Mouse (Mus musculus) adrenal gland, postnatal 14 days (tissue): ENCODE measurements around the gene Mtcl1. TPM values are rescaled to one million over a fixed set of nuclear protein-coding genes. Genes with fewer than 3 reads are reported as not detected.
A peak's percentile ranks its signal among the peaks of the same experiment; 100 is the strongest.

Experiments
- DNase-seq: peaks from one replicate; pipeline ENCODE4 v3.0.0; 2021; ENCODE audit warnings: mixed read lengths
- long read RNA-seq, 2 experiments: library from polyadenylated mRNA; stranded (forward); transcript quantifications; one replicate each; pipeline ENCODE4 v2.0.0; 2021
- total RNA-seq: library from RNA; stranded (reverse); gene quantifications from 2 replicates; pipeline ENCODE4 v1.2.3, GENCODE M21; 2021

Mtcl1 gene
- 13.7 and 14.3 TPM in 2 replicates for total RNA-seq
- long read RNA-seq, experiment 1, full-length matches to known transcripts: 1 of 10 reads
- long read RNA-seq, experiment 1, partial matches to known transcripts: 8 of 10 reads
- long read RNA-seq, experiment 1, other reads (novel, unspliced or antisense): 1 of 10 reads
- long read RNA-seq, experiment 2, full-length matches to known transcripts: 2 of 6 reads
- long read RNA-seq, experiment 2, partial matches to known transcripts: 3 of 6 reads
- long read RNA-seq, experiment 2, other reads (novel, unspliced or antisense): 1 of 6 reads

DNA sequence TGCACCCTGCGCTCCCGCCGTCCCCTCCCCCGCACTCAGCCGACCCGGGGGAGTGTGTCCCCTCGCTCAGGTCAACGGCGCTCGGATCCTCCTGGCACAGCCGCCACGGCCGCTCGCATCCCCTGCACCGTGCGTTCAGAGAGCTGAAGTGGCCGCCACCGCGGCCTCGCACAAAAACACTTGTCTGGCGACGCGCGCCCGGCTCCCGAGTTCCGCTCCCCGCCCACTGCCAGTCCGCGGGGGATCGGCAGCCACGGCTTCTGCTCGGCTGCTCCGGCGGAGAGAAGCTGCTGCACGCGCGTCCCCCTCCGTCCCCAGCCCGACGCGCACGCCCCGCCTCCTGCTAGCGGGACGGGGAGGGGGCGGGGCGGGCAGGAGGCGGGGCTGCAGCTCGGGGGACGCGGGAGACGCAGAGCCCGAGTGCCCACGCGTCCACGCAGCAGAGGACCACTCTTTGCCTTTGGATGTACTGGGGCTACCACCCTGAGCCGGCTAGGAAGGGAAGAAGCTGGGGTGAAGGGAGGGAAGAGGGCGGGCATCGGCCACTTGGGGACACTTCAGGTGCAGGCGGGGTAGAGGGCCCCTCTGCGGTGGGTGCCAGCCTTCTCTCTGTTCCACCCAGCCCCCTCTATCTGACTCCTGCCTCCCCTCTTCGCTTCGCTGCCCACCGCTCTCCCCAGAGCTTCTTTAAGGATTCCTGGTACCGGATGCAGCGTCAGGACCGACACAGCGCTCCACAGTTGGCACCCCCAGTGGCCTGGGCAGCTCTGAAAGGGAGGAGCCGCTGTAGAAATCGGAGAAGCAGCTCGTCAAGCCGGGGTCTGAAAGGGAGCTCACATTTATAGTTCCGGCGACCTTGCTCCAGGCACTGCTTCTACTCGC lies at the start of gene Mtcl1:
Gene Mtcl1 (minus strand): TSS at position 291 of the 882 bp plus-strand sequence.
- DNase-seq: peak; percentile 88

DNA sequence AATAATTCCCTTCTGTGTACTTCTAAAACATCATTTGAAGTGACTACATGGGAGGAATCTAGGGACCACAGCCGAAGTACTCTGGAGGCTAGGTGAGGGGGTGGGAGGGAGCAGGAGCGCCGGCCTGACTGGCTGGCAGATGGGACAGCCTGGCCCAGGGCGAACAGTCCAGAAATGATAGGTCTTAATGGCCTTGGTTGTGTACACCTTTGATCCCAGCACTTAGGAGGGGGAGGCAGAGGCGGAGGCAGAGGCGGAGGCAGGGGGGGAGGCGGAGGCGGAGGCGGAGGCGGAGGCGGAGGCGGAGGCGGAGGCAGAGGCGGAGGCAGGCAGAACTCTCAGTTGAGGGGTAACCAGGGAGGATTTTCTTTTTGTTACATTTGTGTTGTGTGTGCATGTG lies 49.0 kb upstream of the Mtcl1 start:
- DNase-seq: no peak

DNA sequence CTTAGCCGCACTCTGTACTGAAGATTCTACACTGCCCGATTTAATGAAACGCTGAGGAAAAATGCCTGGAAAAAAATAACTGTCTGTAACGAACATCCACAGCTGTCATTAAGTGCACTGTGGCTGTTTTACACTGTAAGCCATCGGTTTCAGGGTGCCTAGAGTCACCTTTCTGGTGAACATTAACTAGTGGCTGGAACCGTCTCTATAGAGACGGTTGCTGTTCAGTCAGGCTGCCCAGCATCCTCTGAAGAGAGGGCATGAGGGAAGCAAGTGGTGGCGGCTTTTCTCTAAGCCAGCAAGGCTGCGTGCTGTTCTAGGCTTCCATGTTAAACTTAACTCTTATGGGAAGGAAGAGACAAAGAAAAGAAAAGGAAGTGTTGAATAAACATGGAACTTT lies 47.0 kb upstream of the Mtcl1 start:
- DNase-seq: no peak

DNA sequence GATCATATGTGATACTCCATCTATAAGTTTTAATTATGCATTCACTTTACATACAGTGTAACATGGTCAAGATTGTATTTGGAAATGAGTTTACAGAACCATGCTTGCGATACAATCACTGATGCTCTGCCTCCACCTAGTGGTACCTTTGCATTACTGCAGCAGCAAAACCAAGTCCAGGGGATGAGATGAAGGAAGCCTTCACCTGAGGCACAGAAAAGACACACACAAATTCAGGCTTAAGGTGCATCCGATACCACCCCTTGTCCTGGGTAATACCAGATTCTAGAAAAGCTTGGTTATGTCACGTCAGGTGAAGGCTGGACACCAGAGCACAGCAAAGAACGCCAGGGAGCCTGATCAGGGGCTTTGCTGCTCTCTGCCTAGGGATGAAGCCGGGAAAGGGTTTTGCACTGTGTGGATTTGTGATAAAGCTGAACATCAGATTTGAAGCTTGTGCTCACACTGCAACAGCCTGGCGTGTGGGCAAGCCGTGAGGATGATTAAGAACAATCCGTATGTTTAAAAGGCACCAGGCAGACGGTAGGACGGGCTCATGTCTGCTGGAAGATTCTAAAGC lies 40.6 kb upstream of the Mtcl1 start:
- peak; percentile 64 for DNase-seq

DNA sequence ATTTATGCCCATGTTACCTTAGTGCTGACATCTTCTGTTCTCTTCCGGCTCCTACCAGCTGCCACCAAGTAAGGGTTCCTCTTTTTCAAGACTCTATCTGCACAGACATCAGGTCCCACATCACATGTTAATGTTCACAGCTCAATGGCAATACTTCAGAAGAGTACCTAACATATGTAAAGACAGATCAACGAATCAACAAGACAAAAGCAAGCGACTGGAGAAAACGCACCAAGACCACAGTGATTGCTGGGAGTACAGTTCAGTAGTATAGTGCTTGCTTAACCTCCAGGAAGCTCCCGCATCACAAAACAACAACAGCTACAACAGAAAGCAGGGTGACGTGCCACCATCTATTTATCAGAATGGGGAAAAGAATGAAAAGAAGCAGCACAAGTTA lies 37.0 kb upstream of the Mtcl1 start:
- no peak for DNase-seq

DNA sequence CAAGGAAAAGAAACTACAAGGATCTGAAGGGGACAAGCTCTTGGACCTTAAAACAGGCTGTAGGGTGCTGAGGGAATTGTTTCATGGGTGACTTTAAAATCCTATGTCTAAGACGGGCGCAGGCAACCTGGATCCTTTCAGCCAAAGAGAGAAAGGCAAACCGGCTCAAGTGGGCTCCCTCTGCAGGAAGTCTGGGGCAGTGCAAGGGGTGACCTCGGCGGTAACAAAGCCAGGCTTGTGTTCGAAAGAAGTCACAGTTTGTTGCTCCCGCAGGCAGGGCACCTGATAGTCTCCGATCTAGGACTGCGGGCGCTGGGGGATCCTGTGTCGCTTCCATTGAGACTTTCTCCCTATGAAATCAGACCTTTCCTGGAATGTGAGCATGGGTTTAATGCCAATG lies 36.2 kb upstream of the Mtcl1 start:
- DNase-seq: peak; percentile 81

DNA sequence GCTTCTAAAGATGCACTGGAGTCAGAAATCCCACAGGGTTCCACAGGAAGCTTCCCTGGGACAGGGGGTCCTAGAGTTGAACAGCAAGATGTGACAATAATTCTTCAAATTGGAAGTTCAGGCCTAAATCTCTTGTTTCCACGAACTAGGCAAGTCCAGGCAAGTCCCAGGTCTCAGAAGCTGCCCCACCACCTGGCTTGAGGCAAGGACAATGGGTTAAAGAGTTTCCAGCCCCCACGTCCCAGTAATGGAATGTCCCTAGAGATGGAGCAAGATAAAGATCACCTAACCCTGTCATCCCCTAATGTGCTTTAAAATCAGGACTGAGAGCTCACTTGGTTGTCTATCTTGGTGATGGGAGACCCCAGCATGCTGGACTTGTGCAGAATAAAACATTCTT lies 35.4 kb upstream of the Mtcl1 start:
- no peak for DNase-seq

DNA sequence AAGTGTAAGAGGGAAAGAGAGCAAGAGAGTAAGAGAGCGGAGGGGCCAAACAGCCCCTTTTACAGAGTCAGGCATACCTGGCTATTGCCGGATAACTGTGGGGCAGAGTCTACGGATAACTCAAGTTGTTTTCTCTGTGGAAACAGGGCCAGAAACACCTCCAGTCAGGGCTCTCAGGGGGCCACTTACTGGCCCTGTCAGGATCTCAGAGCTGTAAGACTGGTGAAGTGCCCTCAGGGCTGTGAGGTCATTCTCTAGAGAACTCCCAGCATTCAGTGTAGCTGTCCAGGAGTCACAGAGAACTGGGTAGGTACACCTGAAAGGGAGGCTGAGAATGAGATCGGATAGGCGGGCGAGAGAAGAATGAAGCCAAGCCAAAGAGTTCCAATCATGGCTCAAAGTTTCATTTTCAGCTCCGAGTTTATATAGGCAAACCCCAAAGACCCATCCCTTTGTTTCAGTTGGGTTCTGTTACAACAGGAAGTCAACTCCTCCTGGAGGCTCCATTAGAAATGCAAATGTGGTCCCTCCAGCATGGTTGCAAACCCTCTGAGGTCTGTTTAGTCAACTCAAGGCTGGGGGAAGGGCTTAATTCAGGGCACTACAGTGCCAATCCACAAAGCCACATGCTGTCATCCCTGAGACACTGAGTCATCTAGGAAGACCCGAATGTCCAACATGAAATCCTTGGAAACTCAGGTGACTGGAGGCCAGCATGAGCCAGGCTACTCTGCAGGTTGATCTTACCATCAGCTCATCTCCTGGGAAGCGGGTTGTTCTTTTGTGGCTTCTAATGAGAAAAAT lies 34.3 kb upstream of the Mtcl1 start:
- DNase-seq: no peak

DNA sequence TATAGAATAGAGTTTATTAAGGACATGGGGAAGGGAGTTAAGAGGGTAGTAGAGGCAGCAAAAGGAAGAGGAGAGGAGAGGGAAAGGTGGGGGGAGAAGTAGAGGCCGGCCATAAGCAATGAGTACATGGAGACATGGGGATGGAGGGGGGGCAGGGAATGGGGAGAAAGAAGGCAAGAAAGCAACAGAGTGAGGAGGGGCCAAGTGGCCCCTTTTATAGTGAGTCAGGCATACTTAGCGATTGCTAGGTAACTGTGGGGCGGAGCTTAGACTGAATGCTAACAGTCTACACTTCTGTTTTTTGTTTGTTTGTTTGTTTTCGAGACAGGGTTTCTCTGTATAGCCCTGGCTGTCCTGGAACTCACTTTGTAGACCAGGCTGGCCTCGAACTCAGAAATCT lies 31.7 kb upstream of the Mtcl1 start:
- no peak for DNase-seq

DNA sequence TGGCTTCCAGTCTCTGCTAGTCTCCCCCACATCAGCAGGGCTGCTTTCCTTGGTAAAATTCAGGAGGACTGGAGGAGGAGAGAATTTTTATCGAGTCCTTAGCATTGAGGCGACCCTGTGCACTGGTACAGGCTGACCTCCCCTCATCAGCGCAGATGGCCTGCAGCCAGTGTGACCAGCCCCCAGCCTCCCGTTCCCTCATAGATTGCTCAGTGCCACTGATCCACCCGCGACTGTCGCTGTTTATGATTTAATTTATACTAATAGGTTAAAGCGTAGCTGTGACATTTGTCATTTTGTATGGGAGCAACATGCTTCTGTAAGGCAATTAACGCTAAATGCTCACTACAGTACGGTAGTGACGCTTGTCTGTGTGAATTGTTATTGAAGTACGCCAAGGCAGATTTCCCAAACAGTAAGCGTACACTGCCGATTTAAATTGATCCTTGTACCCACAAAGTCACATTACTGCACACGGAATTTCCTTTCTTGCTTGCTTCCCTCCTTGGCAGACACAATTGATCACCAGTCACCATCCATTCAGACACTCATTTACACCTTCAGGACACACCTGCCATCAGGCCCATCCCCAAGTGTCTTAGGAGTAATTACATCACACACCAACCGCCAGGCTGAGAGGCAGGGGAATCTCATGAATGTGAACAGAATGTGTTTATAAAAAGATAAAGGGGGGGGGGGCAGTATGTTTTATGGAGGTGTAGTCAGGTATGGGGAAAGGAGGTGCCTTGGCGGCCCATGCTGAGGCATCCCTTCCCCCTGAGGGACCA lies 31.1 kb upstream of the Mtcl1 start:
- DNase-seq: no peak

DNA sequence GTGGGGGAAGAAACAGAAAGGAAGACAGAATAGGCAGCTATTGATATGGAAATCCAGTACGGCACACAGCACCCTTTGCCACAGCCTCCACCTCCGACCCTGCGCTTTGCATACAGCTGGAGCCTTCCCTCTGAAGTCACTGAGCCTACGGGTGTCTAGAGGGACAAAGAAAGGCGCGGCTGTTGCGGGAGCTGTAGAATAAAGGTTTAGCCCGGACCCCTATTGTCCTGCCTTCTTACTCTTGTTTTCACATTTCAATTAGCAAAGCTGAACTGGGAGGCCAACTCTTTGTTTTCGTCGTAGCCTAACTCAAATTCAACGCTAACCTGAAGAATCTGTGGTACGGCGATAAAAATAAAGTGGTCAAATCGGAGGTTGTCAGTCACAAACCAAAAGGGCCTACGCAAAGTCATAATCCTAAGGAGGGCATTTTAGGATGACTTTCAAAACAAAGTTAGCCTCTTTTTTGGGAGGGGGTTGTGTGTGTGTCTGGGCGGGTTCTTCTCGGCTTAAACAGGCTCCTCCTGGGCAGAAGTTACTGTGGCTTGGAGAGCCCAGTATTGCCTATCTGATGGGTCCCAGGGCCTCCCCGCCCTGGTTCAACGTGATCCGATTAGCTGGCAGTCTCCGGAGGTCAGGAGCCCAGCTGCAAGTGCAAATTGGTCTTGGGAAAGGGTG lies 30.4 kb upstream of the Mtcl1 start:
- peak; percentile 46 for DNase-seq

DNA sequence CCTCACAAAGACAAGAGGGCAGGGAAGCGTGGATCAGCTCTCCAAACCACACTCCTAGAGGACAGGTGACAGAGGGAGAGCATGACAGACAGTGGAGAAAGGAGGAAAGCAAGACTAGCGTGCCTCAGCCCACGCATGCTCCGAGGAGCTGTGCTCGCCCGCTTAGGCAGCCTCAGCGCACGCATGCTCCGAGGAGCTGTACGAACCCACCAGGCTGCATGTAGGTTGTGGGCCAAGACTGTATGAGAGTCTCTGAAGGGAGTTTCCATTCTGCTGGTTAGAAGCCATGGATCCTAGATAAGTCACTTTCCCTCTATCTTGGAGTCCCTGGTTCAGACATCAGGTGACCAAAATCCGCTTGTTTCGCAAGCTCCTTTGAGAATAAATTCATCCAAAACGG lies 29.8 kb upstream of the Mtcl1 start:
- peak; percentile 27 for DNase-seq

DNA sequence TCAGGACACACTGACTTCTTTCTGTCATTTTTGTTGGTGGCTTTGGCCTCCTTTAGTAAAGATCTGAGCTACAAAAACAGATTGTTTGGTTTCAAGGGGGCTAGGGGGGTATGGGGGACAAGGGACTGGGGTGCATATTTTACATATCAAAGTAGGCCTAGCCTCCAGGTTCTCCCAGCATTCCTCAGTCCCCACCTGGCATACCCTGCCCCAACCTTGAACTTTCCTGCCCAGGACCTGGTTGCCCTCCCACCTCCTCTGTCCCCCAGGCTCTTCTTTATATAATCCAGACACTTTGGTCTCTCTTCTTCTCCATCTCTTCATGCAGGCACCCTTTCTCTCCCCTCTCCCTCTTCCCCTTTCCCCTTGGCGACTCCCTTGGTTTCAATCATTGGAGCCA lies 23.7 kb upstream of the Mtcl1 start:
- DNase-seq: no peak

DNA sequence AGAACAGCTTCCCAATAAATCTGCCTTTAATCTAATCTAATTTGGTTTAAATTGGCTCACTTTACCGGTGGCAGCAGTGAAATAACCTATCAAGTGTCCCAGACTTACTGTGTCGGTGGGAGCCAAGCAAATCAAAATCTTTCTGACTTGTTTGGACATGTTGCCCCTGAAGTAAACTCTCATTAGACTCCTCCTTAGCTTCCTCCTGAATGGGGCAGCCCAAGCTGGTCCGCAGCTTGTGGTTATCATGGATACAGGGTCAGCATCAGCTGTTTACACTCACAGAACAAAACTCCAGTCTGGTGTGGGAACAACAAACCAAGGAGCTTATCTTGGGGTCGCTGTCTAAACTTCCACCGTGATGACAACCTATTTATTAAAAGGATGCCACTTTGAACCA lies 22.2 kb upstream of the Mtcl1 start:
- DNase-seq: no peak

DNA sequence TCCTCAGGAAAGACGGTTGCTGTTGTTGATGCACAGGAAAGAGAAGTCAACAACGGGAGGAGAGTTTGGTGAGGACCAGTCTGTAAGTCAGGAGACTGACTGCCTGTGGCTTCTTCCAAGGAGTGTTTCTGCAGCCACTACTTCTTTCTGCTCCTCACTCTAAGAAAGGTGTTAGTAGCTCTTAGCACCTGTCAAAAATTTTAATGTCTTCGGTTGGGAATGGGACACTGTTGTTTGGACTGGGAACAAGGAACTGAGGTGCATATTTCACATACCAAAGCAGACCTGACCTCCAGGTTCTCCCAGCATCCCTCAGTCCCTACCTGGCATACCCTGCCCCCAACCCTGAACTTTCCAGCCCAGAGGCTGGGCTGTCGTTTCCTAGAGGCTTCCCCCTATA lies 21.7 kb upstream of the Mtcl1 start:
- no peak for DNase-seq

DNA sequence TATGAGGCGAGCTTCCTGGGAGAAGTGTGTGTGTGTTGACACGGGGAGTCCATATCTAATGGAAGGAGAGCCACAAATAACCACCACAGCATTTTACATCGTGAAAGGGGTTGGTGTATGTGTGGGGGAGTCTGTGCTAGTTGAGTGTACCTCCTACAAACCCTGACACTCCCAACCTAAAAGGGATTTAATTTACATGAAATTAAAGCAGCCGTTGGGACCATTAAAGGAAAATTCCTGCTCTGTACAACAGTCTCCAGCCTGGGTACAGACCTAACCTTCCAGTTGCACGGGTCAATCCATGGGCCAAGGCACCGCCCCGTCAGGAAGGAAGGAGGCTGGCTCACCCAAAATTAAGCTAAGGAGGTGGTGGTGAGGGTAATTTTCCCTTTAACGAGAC lies 20.5 kb upstream of the Mtcl1 start:
- no peak for DNase-seq

DNA sequence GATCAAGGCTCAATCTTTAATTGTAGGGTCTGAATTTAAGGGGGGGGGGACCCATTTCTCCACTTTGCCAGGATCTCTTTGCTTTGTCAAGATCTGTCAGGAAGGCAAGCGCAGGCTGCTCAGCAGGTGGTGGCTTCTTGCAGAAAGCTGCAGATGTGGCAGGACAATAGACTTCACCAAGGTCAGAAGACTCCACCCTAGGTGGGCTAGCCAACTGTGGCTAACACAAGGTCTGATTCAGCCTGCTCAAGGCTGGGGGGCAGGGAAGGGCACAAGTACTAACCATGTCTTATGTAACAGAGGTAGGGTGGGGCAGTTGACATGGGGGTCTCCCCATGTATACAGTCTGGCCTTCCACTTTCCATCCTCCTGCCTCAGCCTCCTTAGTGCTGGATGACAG lies 7.7 kb upstream of the Mtcl1 start:
- peak; percentile 9 for DNase-seq

DNA sequence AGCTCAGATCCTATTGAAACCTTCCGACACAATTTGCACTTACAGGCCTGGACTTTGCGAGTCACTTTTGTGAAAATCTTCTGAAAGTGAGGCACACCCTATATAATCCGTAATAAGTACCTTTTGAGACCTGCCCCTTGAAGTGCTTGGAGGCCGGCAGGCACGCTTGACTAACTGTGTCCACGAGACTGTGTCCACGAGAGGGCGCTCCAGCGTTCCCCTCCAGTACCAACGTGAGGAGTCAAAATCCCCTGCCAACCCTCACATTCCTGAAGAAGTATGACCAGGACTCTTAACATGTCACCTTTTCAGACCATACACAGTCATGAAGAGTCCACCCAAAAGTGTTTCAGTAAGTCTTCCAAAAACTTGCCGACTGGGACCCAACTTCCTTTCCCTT lies 1.6 kb upstream of the Mtcl1 start:
- DNase-seq: peak; percentile 93

DNA sequence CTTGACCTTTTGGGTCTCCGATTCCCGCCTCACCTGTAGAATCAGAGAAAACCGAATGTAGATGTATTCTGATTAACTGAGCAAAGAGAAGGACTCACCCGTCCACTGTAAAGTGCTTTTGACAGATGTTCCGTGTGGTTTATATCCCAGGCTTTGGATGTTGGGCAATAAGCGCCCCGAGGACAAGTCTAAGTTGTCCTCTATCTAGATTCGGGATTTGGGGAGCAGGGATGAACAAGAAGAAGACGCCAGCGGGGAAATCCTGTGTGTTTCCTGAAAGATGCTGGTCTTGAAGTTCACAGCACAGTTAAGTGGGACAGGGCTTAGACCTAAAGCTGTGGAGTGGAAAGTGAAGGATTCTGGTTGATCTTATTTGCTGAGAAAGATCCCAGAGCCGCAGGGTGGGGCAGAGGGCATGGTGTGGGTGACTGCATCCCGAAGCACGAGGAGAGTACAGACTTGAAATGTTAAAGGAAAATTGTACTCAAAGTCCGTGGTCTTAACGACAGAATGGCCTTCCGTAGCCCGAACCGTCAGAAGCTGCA lies 1.0 kb upstream of the Mtcl1 start:
- DNase-seq: peak; percentile 13
